Mouse (Mus musculus) stomach, embryonic 14.5 days (tissue): ENCODE results near the gene Zkscan3. TPM values are rescaled to one million over a fixed set of nuclear protein-coding genes. Genes with fewer than 3 reads are reported as not detected.

ENCODE experiments used
- ATAC-seq: fragments of 200-750 bp; cut with Nextera tagmentation; 2 replicates; pipeline ENCODE4 v1.8.0; 2017; ENCODE audit warnings: low read depth, moderate TSS enrichment; ENCODE audit not compliant: insufficient number of reproducible peaks, insufficient read depth, low FRiP score
- H3K27ac ChIP-seq: fragments of 300-500 bp; sonication (generic); 2 replicates; pipeline ENCODE4 v1.5.1; 2014; ENCODE audit warnings: mild to moderate bottlenecking, low read length, moderate library complexity, mixed read lengths
- H3K27me3 ChIP-seq: fragments of 300-500 bp; sonication (generic); 2 replicates; pipeline ENCODE4 v1.6.1; 2014; ENCODE audit warnings: low read length, control low read depth, mixed read lengths; ENCODE audit not compliant: control insufficient read depth, insufficient read depth
- H3K36me3 ChIP-seq: fragments of 300-500 bp; sonication (generic); 2 replicates; pipeline ENCODE4 v1.6.1; 2014; ENCODE audit warnings: mild to moderate bottlenecking, control low read depth, low read length, moderate library complexity, mixed read lengths; ENCODE audit not compliant: control insufficient read depth, insufficient read depth
- H3K4me1 ChIP-seq: fragments of 300-500 bp; sonication (generic); 2 replicates; pipeline ENCODE4 v1.6.1; 2014; ENCODE audit warnings: low read length, control low read depth, mixed read lengths; ENCODE audit not compliant: control insufficient read depth, insufficient read depth
- H3K4me2 ChIP-seq: fragments of 300-500 bp; sonication (generic); replicated peaks from 2 replicates; pipeline ENCODE4 v1.6.1; 2014; ENCODE audit warnings: low read depth, low read length, control low read depth
- H3K4me3 ChIP-seq: fragments of 300-500 bp; sonication (generic); 2 replicates; pipeline ENCODE4 v1.5.1; 2014; ENCODE audit warnings: low read depth, low read length, control low read depth
- H3K9ac ChIP-seq: fragments of 300-500 bp; sonication (generic); replicated peaks from 2 replicates; pipeline ENCODE4 v1.6.1; 2014; ENCODE audit warnings: low read depth, mild to moderate bottlenecking, control low read depth, low read length, moderate library complexity, mixed read lengths
- H3K9me3 ChIP-seq: fragments of 300-500 bp; sonication (generic); 2 replicates; pipeline ENCODE4 v1.6.1; 2016; ENCODE audit warnings: low read depth, low read length, control low read depth; ENCODE audit not compliant: control insufficient read depth
- whole genome bisulfite sequencing: fragments of 180-500 bp; shearing (Covaris S2); extraction: QIAGEN DNeasy Blood & Tissue Kit; methylation state at CpG from one replicate; pipeline ENCODE4 v1.1.7; 2014; 5-methylcytosine and 5-hydroxymethylcytosine counted together
- polyA plus RNA-seq: library from polyadenylated mRNA; unstranded; fragments of >200 nt; fragmentation: Nextera tagmentation; extraction: Ambion mirVana; gene quantifications from 2 replicates; pipeline ENCODE4 v1.2.1, GENCODE M21; 2014

Zkscan3 gene
- polyA plus RNA-seq, 1 experiment from 2014 or later = 81.3 TPM

DNA sequence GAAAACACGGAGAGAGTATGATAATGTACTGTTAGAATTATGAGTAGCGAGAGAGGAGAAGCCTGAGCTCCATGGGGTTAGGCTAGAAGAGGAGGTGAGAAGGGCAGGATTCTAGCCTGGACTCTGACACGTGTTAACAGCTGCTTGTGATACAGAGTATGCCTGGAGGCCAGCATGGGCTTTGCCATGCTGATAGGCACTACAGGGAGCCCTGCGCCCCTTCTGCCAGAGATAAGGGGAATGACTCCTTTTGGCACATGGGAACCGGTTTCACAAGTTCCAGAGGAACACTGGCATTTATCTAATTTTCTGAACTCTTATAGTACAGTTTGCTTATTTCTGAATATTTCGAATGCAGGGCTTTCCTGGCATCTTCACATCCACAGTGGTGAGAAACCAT lies 16.3 kb upstream of the Zkscan3 start:
- no peak overlapping the region for H3K9ac ChIP-seq
- 60% methylated on average over 6 of the region's 6 CpGs for WGBS
- peak; percentile 78 for ATAC-seq

DNA sequence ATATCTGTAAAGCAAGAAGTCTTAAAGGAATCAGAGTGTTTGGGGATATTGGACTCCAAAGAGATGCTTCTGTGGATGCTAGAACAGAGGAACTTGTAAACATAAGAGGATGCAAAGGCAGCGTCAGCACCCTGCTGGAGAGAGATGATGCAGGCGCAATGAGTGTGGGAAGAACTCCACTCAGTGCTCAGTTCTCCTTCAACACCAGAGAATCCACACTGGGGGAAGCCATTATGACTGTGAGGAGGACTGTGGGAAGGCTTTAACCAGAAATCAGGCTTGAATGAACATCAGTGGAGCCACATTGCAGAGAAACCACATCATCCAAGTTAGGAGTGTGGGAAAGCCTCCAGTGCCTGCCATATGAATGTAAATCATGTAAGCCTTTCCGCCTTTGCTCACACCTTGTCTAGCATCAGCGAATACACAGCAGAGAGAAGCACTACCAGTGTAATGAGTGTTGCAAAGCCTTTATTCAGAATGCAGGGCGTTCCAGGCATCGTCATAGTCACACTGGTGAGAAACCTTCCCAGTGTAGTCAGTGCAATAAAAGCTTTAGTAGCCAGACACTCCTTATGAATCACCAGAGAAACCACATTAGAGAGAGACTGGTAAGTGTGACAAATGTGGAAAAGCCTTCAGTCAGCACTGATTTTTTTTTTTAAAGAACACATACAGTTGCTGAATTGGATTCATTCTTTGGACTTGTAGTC lies 14.9 kb upstream of the Zkscan3 start:
- no peak for ATAC-seq
- H3K4me1 ChIP-seq = no peaks in the 10 kb centered on the region

More for the DNA sequence above, 16.3 kb upstream of the Zkscan3 start:
- H3K4me2 ChIP-seq = no peak overlapping the region
- H3K4me1 ChIP-seq = no peaks in the 10 kb centered on the region
- H3K36me3 ChIP-seq = no peaks in the 10 kb centered on the region
- no peak overlapping the region for H3K4me3 ChIP-seq
- no peaks in the 10 kb centered on the region for H3K27me3 ChIP-seq
- H3K27ac ChIP-seq = no peak overlapping the region
- H3K9me3 ChIP-seq = no peaks in the 10 kb centered on the region

DNA sequence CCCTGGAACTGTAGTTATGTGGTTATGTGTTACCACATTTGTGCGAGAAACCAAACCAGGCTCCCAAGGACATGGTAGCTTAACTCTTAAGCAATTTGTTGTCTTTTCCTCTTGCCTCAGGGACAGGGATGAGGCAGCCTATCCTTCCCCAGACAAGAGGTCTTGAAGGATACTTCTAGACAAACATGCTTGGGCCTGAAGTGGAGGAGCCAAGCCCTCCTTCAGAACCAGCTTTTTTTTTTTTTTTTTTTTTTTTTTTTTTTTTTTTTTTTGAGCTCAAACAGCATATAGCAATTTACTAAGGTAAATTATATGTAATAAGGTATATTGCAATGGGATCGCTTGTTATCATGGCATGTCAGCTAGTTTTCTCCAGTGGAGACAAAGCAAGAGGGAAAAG lies 13.2 kb upstream of the Zkscan3 start:
- Histone ChIP-seq H3K4me3 (no peak overlapping the region), H3K27ac (no peak overlapping the region), H3K4me1 (no peaks in the 10 kb centered on the region), H3K9ac (no peak overlapping the region), H3K9me3 (no peaks in the 10 kb centered on the region), H3K27me3 (no peaks in the 10 kb centered on the region), H3K4me2 (no peak overlapping the region), H3K36me3 (no peaks in the 10 kb centered on the region)
- ATAC-seq = no peak
- WGBS = 97% methylated on average over 2 of the region's 2 CpGs

More for the DNA sequence above, 14.9 kb upstream of the Zkscan3 start:
- Histone ChIP-seq H3K9ac (no peak overlapping the region), H3K27ac (no peak overlapping the region), H3K4me3 (no peak overlapping the region), H3K36me3 (no peaks in the 10 kb centered on the region), H3K4me2 (no peak overlapping the region), H3K9me3 (no peaks in the 10 kb centered on the region), H3K27me3 (no peaks in the 10 kb centered on the region)
- 70% methylated on average over 6 of the region's 6 CpGs for WGBS

DNA sequence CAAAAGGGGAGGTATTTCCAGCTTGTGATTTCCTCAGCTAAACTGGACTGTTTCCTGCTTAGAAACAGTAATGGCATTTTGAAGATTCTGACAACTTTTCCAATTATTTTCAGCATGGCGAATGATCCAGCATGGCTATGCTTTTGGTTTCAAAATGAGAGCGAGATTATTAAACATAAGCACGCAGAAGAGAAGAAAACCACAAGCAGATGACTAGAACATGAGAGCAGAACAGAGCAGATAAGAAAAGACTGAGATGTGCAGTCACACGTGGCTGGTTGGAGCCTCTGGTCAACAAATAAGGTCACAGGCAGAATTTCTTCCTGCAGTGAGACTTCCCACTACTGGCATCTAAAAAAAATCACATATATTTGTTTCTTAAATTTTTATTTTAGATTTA lies 12.7 kb upstream of the Zkscan3 start:
- Histone ChIP-seq H3K9me3 (no peaks in the 10 kb centered on the region), H3K4me3 (no peak overlapping the region), H3K36me3 (no peaks in the 10 kb centered on the region), H3K27me3 (no peaks in the 10 kb centered on the region), H3K27ac (peak overlapping the region; percentile 58; the same call in 1 of the 2 replicates), H3K4me2 (no peak overlapping the region), H3K9ac (no peak overlapping the region), H3K4me1 (no peaks in the 10 kb centered on the region)
- WGBS = 73% methylated on average over 4 of the region's 4 CpGs
- ATAC-seq = no peak

DNA sequence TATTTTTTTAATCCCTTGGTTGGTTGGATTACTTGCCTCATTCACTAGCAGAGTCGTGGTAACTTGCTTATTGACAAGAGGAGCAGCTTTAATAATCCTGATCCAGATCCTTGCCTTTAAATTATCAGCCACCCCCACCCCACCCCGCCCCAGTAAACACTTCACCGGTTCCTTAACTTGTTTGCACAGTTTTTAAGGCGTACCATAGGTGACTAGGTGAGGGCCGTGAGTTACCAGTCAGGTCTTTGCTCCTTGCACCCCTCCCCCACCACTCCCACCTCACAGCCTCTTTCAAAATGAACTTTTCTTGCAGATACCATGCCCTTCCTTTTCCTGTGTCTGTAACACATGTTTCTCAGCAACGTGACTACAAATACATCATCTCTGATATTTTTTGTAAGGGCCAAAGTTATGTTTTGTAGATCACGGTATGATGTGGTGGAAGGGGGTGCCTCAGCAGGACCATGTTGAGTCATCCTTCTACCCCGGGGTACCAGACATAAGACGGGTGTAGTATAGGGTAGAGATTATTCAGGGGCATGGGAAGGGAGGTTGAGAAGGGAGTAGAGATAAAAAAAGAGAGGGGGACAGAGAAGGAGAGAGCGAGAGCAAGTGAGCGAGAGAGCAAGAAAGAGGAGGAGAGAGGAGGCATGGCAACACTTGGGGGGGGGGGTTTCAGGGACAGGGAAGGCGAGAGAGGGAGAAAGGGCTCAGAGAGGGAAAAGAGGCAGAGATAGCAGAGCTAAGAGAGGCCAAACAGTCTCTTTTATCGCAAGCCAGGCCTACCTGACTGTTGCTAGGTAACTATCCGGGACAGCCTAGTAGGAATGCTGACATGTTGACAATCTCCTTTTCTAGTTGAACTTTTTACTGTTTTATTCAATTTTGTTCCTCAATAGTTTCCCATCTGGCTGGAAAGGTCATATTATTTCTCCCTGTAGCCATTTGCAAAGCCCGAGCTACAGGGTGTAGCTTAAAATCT lies 12.0 kb upstream of the Zkscan3 start:
- WGBS = 56% methylated on average over 15 of the region's 15 CpGs
- Histone ChIP-seq H3K4me2 (no peak overlapping the region), H3K4me3 (no peak overlapping the region), H3K36me3 (no peaks in the 10 kb centered on the region), H3K27ac (peak overlapping the region; percentile 58; the same call in 1 of the 2 replicates), H3K9me3 (no peaks in the 10 kb centered on the region), H3K9ac (no peak overlapping the region), H3K4me1 (no peaks in the 10 kb centered on the region), H3K27me3 (no peaks in the 10 kb centered on the region)
- ATAC-seq = peak; percentile 90

DNA sequence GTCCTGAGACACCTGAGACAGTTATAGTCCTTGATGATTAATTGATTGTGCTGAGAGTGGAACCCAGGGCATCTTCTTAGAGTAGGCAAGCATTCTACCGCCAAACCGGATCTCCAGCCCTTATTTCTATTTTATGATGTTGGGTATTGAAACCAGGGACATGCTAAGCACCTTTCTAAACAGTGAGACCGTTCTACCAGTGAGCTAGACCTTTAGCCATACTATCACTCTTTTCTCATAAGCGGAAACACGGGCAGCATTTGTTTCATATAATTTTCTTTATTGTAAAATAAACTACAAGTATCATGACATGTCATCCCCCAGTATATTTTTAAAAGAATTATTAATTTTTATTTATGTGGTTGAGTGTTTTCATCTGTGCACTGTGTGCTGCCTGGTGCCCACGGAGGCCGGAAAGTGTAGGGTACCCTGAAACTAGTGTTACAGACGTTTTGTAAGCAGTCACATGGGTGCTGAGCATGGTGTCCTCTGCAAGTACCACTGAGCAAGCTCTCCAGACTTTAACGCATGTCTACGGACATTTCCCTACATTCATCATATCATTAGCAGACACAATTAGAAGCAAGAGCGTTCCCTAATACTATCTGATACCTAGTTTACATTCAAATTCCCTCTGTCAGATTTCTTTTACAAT lies 6.4 kb upstream of the Zkscan3 start:
- Histone ChIP-seq H3K9me3 (no peaks in the 10 kb centered on the region), H3K27ac (no peak overlapping the region), H3K4me1 (no peaks in the 10 kb centered on the region), H3K27me3 (no peaks in the 10 kb centered on the region), H3K36me3 (no peaks in the 10 kb centered on the region), H3K4me2 (peak overlapping the region; percentile 73), H3K4me3 (peak overlapping the region; percentile 45), H3K9ac (peak overlapping the region; percentile 45; the same call in 1 of the 2 replicates)
- 48% methylated on average over 11 of the region's 11 CpGs for WGBS
- no peak for ATAC-seq

DNA sequence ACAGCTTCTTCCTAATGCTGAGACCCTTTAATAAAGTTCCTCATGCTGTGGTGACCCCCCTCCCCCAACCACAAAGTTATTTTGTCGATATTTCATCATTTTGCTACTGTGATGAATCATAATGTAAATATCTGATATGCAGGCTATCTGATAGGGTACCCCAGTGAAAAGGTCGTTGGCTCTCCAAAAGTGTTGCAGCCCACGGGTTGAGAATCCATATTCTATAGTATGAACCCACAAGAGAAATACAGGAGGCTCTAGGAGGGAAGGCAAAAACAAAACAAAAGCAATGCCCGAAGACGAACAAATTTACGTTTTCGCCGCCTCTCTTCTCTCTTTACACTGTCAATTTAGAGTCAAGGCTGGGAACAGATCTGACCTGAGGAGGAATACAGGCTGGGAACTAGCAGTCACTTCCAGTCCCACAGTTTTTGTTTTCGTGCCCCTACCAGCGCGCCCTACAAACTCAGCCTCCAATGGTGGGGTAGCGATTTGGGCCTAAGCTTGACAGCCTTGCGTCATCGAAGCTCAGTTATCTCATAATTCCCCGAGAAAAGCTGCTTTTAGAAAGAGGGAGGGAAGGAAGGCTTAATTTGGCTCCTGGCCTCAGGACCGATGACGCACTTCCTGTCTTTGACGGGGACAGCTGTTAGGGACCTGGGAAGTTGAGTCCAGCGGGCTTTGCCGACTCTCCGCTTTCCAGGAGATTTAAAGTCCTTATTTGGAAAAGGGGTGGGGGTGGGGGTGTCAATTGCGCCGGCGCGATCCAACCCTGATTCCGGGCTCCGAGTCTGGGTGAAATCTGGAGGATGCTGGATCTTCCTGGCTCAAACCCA lies 5.6 kb upstream of the Zkscan3 start:
- H3K9ac ChIP-seq = peak overlapping the region; percentile 45
- 3% methylated on average over 27 of the region's 27 CpGs for WGBS
- H3K27ac ChIP-seq = peak overlapping the region; percentile 79; the same call in 1 of the 2 replicates
- H3K4me3 ChIP-seq = peak overlapping the region; percentile 45
- no peaks in the 10 kb centered on the region for H3K9me3 ChIP-seq
- H3K4me1 ChIP-seq = no peaks in the 10 kb centered on the region
- H3K36me3 ChIP-seq = no peaks in the 10 kb centered on the region
- peak; percentile 90 for ATAC-seq
- H3K27me3 ChIP-seq = no peaks in the 10 kb centered on the region
- H3K4me2 ChIP-seq = peak overlapping the region; percentile 73
